Mouse (Mus musculus) G1E (cell line): ENCODE data around the gene Atxn2.

Source experiments
- CTCF ChIP-seq: IDR thresholded peaks from 2 replicates; pipeline ENCODE4 v1.5.1; 2012; ENCODE audit warnings: low read depth, low read length, inconsistent platforms, mixed read lengths
- GATA1 ChIP-seq: IDR thresholded peaks from 2 replicates; pipeline ENCODE4 v1.6.1; 2012; ENCODE audit warnings: borderline replicate concordance, low read length, inconsistent platforms, mixed read lengths
- TAL1 ChIP-seq: conservative IDR thresholded peaks from 2 replicates; pipeline ENCODE4 v1.6.1; 2012; ENCODE audit warnings: low read depth, low read length, inconsistent platforms, mixed read lengths

GRCm38 (mm10) chr5:121664971-121665370 lies 46.2 kb upstream of the Atxn2 start:
- TF ChIP-seq CTCF (no peak), TAL1 (no peak), GATA1 (no peak)
